Mouse (Mus musculus): ENCODE results near the gene Mylk. TPM values are rescaled to one million over a fixed set of nuclear protein-coding genes. Genes with fewer than 3 reads are reported as not detected.
"Not testable (repeated sequence)": the region's sequence is repeated elsewhere in the genome, so short reads cannot be mapped to it uniquely, and the experiment has no call there.

Mylk gene
- 4.7 and 5.6 TPM in 2 replicates for polyA plus RNA-seq (2016; fragmentation: Nextera tagmentation; extraction: Ambion mirVana)

GRCm38 (mm10) chr16:34745065-34745585 is at the start of gene Mylk:
TSS of gene Mylk (plus strand) at chr16:34745210.
- H3K36me3 ChIP-seq, result no peaks in the 10 kb centered on the region
- no peak within 1 kb of the TSS; the same call in 1 of the 2 replicates for H3K27ac ChIP-seq
- H3K9ac ChIP-seq (replicated peaks), result peak within 1 kb of the TSS; percentile 57; the same call in 1 of the 2 replicates
- H3K4me2 ChIP-seq, result peak within 1 kb of the TSS; percentile 84
- under 1% methylated on average over 48 of the region's 48 CpGs for WGBS
- peak within 1 kb of the TSS; percentile 47 for H3K4me3 ChIP-seq (replicated peaks)
- ATAC-seq (ENCODE audit: insufficient number of reproducible peaks, insufficient read depth, low FRiP score, low TSS enrichment, low read depth), result peak; percentile 90
- H3K4me1 ChIP-seq (replicated peaks), result peaks cover 28% of the 10 kb centered on the region
- no peaks in the 10 kb centered on the region for H3K9me3 ChIP-seq
- peaks cover 26% of the 10 kb centered on the region for H3K27me3 ChIP-seq

- H3K4me1 ChIP-seq (replicated peaks); H3K4me3 ChIP-seq (replicated peaks); H3K9ac ChIP-seq (replicated peaks); H3K4me2 ChIP-seq; H3K27ac ChIP-seq; H3K9me3 ChIP-seq; H3K27me3 ChIP-seq; ATAC-seq (ENCODE audit: insufficient number of reproducible peaks, insufficient read depth, low FRiP score, low TSS enrichment, low read depth): not testable (repeated sequence)
- peaks cover 22% of the 10 kb centered on the region; the same call in 1 of the 2 replicates for H3K36me3 ChIP-seq
- WGBS, result 69% methylated on average over 3 of the region's 3 CpGs
Measured at GRCm38 (mm10) chr16:34698721-34699120, 46.3 kb upstream of the Mylk start.

- peaks cover 29% of the 10 kb centered on the region for H3K36me3 ChIP-seq
- H3K4me1 ChIP-seq (replicated peaks), result 0 out of 2 replicates have a peak, but pooled peaks cover 8% of the 10 kb centered on the region
- no peak overlapping the region for H3K27ac ChIP-seq
- H3K4me2 ChIP-seq, result no peak overlapping the region
- 26% methylated on average over 7 of the region's 7 CpGs for WGBS
- H3K9me3 ChIP-seq, result no peaks in the 10 kb centered on the region
- H3K9ac ChIP-seq (replicated peaks), result no peak overlapping the region
- ATAC-seq (ENCODE audit: insufficient number of reproducible peaks, insufficient read depth, low FRiP score, low TSS enrichment, low read depth), result 0 out of 2 replicates have a peak, but pooled peaks have one; percentile 37
- H3K27me3 ChIP-seq, result no peaks in the 10 kb centered on the region
- no peak overlapping the region for H3K4me3 ChIP-seq (replicated peaks)
Measured at GRCm38 (mm10) chr16:34700165-34700827, 44.7 kb upstream of the Mylk start.

GRCm38 (mm10) chr16:34700828-34701216 is 44.2 kb upstream of the Mylk start:
- Histone ChIP-seq H3K27me3 (no peaks in the 10 kb centered on the region), H3K9me3 (no peaks in the 10 kb centered on the region), H3K4me1 (replicated peaks) (0 out of 2 replicates have a peak, but pooled peaks cover 8% of the 10 kb centered on the region), H3K36me3 (peaks cover 34% of the 10 kb centered on the region), H3K27ac (no peak overlapping the region), H3K4me2 (no peak overlapping the region), H3K4me3 (replicated peaks) (no peak overlapping the region), H3K9ac (replicated peaks) (no peak overlapping the region)
- WGBS, result 89% methylated on average over 6 of the region's 6 CpGs
- ATAC-seq (ENCODE audit: insufficient number of reproducible peaks, insufficient read depth, low FRiP score, low TSS enrichment, low read depth), result no peak

GRCm38 (mm10) chr16:34706019-34706418 is 39.0 kb upstream of the Mylk start:
- no peak for ATAC-seq (ENCODE audit: insufficient number of reproducible peaks, insufficient read depth, low FRiP score, low TSS enrichment, low read depth)
- no peak overlapping the region for H3K9ac ChIP-seq (replicated peaks)
- no peaks in the 10 kb centered on the region for H3K27me3 ChIP-seq
- H3K4me3 ChIP-seq (replicated peaks), result no peak overlapping the region
- peaks cover 41% of the 10 kb centered on the region for H3K36me3 ChIP-seq
- no peaks in the 10 kb centered on the region for H3K9me3 ChIP-seq
- H3K4me2 ChIP-seq, result no peak overlapping the region
- H3K27ac ChIP-seq, result no peak overlapping the region
- H3K4me1 ChIP-seq (replicated peaks), result no peaks in the 10 kb centered on the region
- WGBS, result 92% methylated on average over 2 of the region's 2 CpGs

GRCm38 (mm10) chr16:34706487-34706946 is 38.5 kb upstream of the Mylk start:
- H3K4me1 ChIP-seq (replicated peaks), result no peaks in the 10 kb centered on the region
- 88% methylated on average over 7 of the region's 7 CpGs for WGBS
- ATAC-seq (ENCODE audit: insufficient number of reproducible peaks, insufficient read depth, low FRiP score, low TSS enrichment, low read depth), result no peak
- H3K4me3 ChIP-seq (replicated peaks), result no peak overlapping the region
- no peak overlapping the region for H3K9ac ChIP-seq (replicated peaks)
- peaks cover 41% of the 10 kb centered on the region for H3K36me3 ChIP-seq
- H3K9me3 ChIP-seq, result no peaks in the 10 kb centered on the region
- no peaks in the 10 kb centered on the region for H3K27me3 ChIP-seq
- H3K4me2 ChIP-seq, result no peak overlapping the region
- H3K27ac ChIP-seq, result no peak overlapping the region

GRCm38 (mm10) chr16:34711481-34711880 is 33.5 kb upstream of the Mylk start:
- no peak for ATAC-seq (ENCODE audit: insufficient number of reproducible peaks, insufficient read depth, low FRiP score, low TSS enrichment, low read depth)
- Histone ChIP-seq H3K4me1 (replicated peaks) (no peaks in the 10 kb centered on the region), H3K27ac (no peak overlapping the region), H3K4me2 (no peak overlapping the region), H3K27me3 (no peaks in the 10 kb centered on the region), H3K9ac (replicated peaks) (no peak overlapping the region), H3K36me3 (peaks cover 36% of the 10 kb centered on the region), H3K9me3 (no peaks in the 10 kb centered on the region), H3K4me3 (replicated peaks) (no peak overlapping the region)
- 85% methylated on average over 3 of the region's 3 CpGs for WGBS

GRCm38 (mm10) chr16:34725156-34725555 is 19.9 kb upstream of the Mylk start:
- H3K36me3 ChIP-seq, result peaks cover 34% of the 10 kb centered on the region
- no peak overlapping the region for H3K9ac ChIP-seq (replicated peaks)
- no peak for ATAC-seq (ENCODE audit: insufficient number of reproducible peaks, insufficient read depth, low FRiP score, low TSS enrichment, low read depth)
- no peak overlapping the region for H3K27ac ChIP-seq
- H3K27me3 ChIP-seq, result no peaks in the 10 kb centered on the region
- no peak overlapping the region for H3K4me3 ChIP-seq (replicated peaks)
- H3K4me2 ChIP-seq, result no peak overlapping the region
- H3K9me3 ChIP-seq, result peaks cover 3% of the 10 kb centered on the region
- no peaks in the 10 kb centered on the region for H3K4me1 ChIP-seq (replicated peaks)
- WGBS, result 95% methylated on average over 3 of the region's 3 CpGs

GRCm38 (mm10) chr16:34728610-34729009 is 16.4 kb upstream of the Mylk start:
- not testable (repeated sequence) for H3K27ac ChIP-seq; H3K9me3 ChIP-seq; ATAC-seq (ENCODE audit: insufficient number of reproducible peaks, insufficient read depth, low FRiP score, low TSS enrichment, low read depth); H3K4me3 ChIP-seq (replicated peaks); H3K27me3 ChIP-seq; H3K4me2 ChIP-seq; H3K9ac ChIP-seq (replicated peaks); H3K4me1 ChIP-seq (replicated peaks)
- peaks cover 12% of the 10 kb centered on the region for H3K36me3 ChIP-seq

- Histone ChIP-seq H3K27ac (no peak overlapping the region), H3K4me2 (no peak overlapping the region), H3K9ac (replicated peaks) (no peak overlapping the region), H3K9me3 (peaks cover 5% of the 10 kb centered on the region), H3K4me1 (replicated peaks) (no peaks in the 10 kb centered on the region), H3K4me3 (replicated peaks) (no peak overlapping the region), H3K27me3 (no peaks in the 10 kb centered on the region), H3K36me3 (peaks cover 7% of the 10 kb centered on the region; the same call in 1 of the 2 replicates)
- WGBS, result 92% methylated on average over 1 of the region's 1 CpGs
- ATAC-seq (ENCODE audit: insufficient number of reproducible peaks, insufficient read depth, low FRiP score, low TSS enrichment, low read depth), result no peak
Measured at GRCm38 (mm10) chr16:34729371-34729770, 15.6 kb upstream of the Mylk start.

GRCm38 (mm10) chr16:34738656-34739233 is 6.3 kb upstream of the Mylk start:
- Histone ChIP-seq H3K4me1 (replicated peaks) (no peaks in the 10 kb centered on the region), H3K9me3 (no peaks in the 10 kb centered on the region), H3K4me2 (no peak overlapping the region), H3K4me3 (replicated peaks) (no peak overlapping the region), H3K27me3 (peaks cover 9% of the 10 kb centered on the region; the same call in 1 of the 2 replicates), H3K27ac (no peak overlapping the region), H3K36me3 (no peaks in the 10 kb centered on the region), H3K9ac (replicated peaks) (no peak overlapping the region)
- no peak for ATAC-seq (ENCODE audit: insufficient number of reproducible peaks, insufficient read depth, low FRiP score, low TSS enrichment, low read depth)
- WGBS, result 87% methylated on average over 4 of the region's 4 CpGs

Measured in limb, embryonic 12.5 days (tissue).